Mouse (Mus musculus) liver, adult 2 months (tissue): ENCODE results near the gene Gm17622. TPM values are rescaled to one million over a fixed set of nuclear protein-coding genes. Genes with fewer than 3 reads are reported as not detected.

Experiments used
- DNase-seq: peaks from one replicate; pipeline ENCODE4 v3.0.0-alpha.2; 2011; ENCODE audit warnings: low read depth, low spot score; ENCODE audit errors: extremely low read depth
- H3K27ac ChIP-seq: fragments of 200-500 bp; replicated peaks from 2 replicates; pipeline ENCODE4 v1.5.1; 2012; ENCODE audit warnings: low read depth, mild to moderate bottlenecking, control low read depth, inconsistent platforms, low read length; ENCODE audit not compliant: insufficient read depth
- H3K27me3 ChIP-seq: fragments of 200-500 bp; 2 replicates; pipeline ENCODE4 v1.6.1; 2012; ENCODE audit warnings: mild to moderate bottlenecking, moderate library complexity, low read length, inconsistent platforms; ENCODE audit not compliant: control insufficient read depth, insufficient read depth
- H3K36me3 ChIP-seq: fragments of 200-500 bp; 2 replicates; pipeline ENCODE4 v1.6.1; 2012; ENCODE audit warnings: low read length, inconsistent platforms; ENCODE audit not compliant: control insufficient read depth, insufficient read depth
- H3K4me1 ChIP-seq: fragments of 200-500 bp; 2 replicates; pipeline ENCODE4 v1.6.1; 2011; ENCODE audit warnings: low read length; ENCODE audit not compliant: control insufficient read depth, insufficient read depth
- H3K4me3 ChIP-seq: fragments of 200-500 bp; 2 replicates; pipeline ENCODE4 v1.5.1; 2011; ENCODE audit warnings: low read depth, mild to moderate bottlenecking, control low read depth, low read length, moderate library complexity; ENCODE audit not compliant: insufficient read depth
- H3K79me2 ChIP-seq: fragments of 200-500 bp; 2 replicates; pipeline ENCODE4 v1.6.1; 2012; ENCODE audit warnings: inconsistent platforms, mild to moderate bottlenecking, low read length, moderate library complexity; ENCODE audit not compliant: control insufficient read depth, insufficient read depth
- H3K9ac ChIP-seq: fragments of 200-500 bp; 2 replicates; pipeline ENCODE4 v1.6.1; 2012; ENCODE audit warnings: low read depth, mild to moderate bottlenecking, control low read depth, inconsistent platforms, low read length
- CTCF ChIP-seq: fragments of 200-500 bp; IDR thresholded peaks from 2 replicates; pipeline ENCODE4 v1.5.1; 2011; ENCODE audit warnings: low read depth, low read length, control low read depth
- POLR2A ChIP-seq: fragments of 200-500 bp; IDR thresholded peaks from 2 replicates; pipeline ENCODE4 v1.6.1; 2011; ENCODE audit warnings: low read length, control low read depth; ENCODE audit not compliant: insufficient read depth; ENCODE audit errors: extremely low read depth
- WGBS: fragments of 180-500 bp; shearing (Covaris S2); methylation state at CpG from one replicate; pipeline ENCODE4 v1.1.7; 2018; 5-methylcytosine and 5-hydroxymethylcytosine counted together
- polyA plus RNA-seq: library from polyadenylated mRNA; depleted of rRNA; stranded (reverse); fragments of >200 nt; gene quantifications from 2 replicates; pipeline ENCODE4 v1.2.3, GENCODE M21; 2012
- total RNA-seq: library from RNA; depleted of rRNA; stranded (reverse); fragments of >200 nt; gene quantifications from 2 replicates; pipeline ENCODE4 v1.2.3, GENCODE M21; 2014

Gm17622 gene
- total and polyA plus RNA-seq, 2 experiments: not detected

- Histone ChIP-seq H3K9ac (no peak overlapping the region), H3K36me3 (no peaks in the 10 kb centered on the region), H3K4me3 (no peak overlapping the region), H3K27me3 (no peaks in the 10 kb centered on the region), H3K79me2 (peaks cover 5% of the 10 kb centered on the region; the same call in 1 of the 2 replicates), H3K27ac (no peak overlapping the region), H3K4me1 (peaks cover 6% of the 10 kb centered on the region; the same call in 1 of the 2 replicates)
- TF ChIP-seq POLR2A: no peak
- TF ChIP-seq CTCF: no peak
- WGBS: 85% methylated on average over 3 of the region's 3 CpGs
- no peak for DNase-seq
These were observed 36.5 kb downstream of the Gm17622 start for GRCm38 (mm10) chr13:96527022-96527421.

- no peak overlapping the region for H3K27ac ChIP-seq
- H3K79me2 ChIP-seq: peaks cover 7% of the 10 kb centered on the region; the same call in 1 of the 2 replicates
- H3K4me3 ChIP-seq: no peak overlapping the region
- H3K9ac ChIP-seq: no peak overlapping the region
- H3K4me1 ChIP-seq: peaks cover 4% of the 10 kb centered on the region; the same call in 1 of the 2 replicates
- DNase-seq: no peak
- H3K36me3 ChIP-seq: no peaks in the 10 kb centered on the region
- no peak for TF ChIP-seq POLR2A
- no peak for TF ChIP-seq CTCF
- H3K27me3 ChIP-seq: no peaks in the 10 kb centered on the region
- 79% methylated on average over 11 of the region's 11 CpGs for WGBS
These were observed 37.3 kb downstream of the Gm17622 start for GRCm38 (mm10) chr13:96527856-96528255.

- no peak overlapping the region for H3K9ac ChIP-seq
- no peak overlapping the region for H3K4me3 ChIP-seq
- H3K79me2 ChIP-seq: peaks cover 7% of the 10 kb centered on the region; the same call in 1 of the 2 replicates
- WGBS: 77% methylated on average over 3 of the region's 3 CpGs
- H3K27ac ChIP-seq: no peak overlapping the region
- TF ChIP-seq CTCF (no peak), POLR2A (no peak)
- H3K27me3 ChIP-seq: no peaks in the 10 kb centered on the region
- no peaks in the 10 kb centered on the region for H3K36me3 ChIP-seq
- no peak for DNase-seq
- peaks cover 4% of the 10 kb centered on the region; the same call in 1 of the 2 replicates for H3K4me1 ChIP-seq
These were observed 38.2 kb downstream of the Gm17622 start for GRCm38 (mm10) chr13:96528776-96529175.

- H3K9ac ChIP-seq: no peak overlapping the region
- TF ChIP-seq POLR2A (no peak), CTCF (no peak)
- H3K27ac ChIP-seq: no peak overlapping the region
- H3K4me1 ChIP-seq: peaks cover 4% of the 10 kb centered on the region; the same call in 1 of the 2 replicates
- DNase-seq: no peak
- H3K79me2 ChIP-seq: peaks cover 10% of the 10 kb centered on the region; the same call in 1 of the 2 replicates
- 96% methylated on average over 3 of the region's 3 CpGs for WGBS
- H3K36me3 ChIP-seq: no peaks in the 10 kb centered on the region
- no peak overlapping the region for H3K4me3 ChIP-seq
- H3K27me3 ChIP-seq: no peaks in the 10 kb centered on the region
These were observed 39.0 kb downstream of the Gm17622 start for GRCm38 (mm10) chr13:96529542-96529941.

GRCm38 (mm10) chr13:96530064-96530463 lies 39.5 kb downstream of the Gm17622 start:
- no peak overlapping the region for H3K4me3 ChIP-seq
- no peak overlapping the region for H3K27ac ChIP-seq
- H3K36me3 ChIP-seq: no peaks in the 10 kb centered on the region
- peaks cover 4% of the 10 kb centered on the region; the same call in 1 of the 2 replicates for H3K4me1 ChIP-seq
- no peaks in the 10 kb centered on the region for H3K27me3 ChIP-seq
- TF ChIP-seq POLR2A (no peak), CTCF (no peak)
- DNase-seq: no peak
- peaks cover 11% of the 10 kb centered on the region; the same call in 1 of the 2 replicates for H3K79me2 ChIP-seq
- 96% methylated on average over 9 of the region's 9 CpGs for WGBS
- H3K9ac ChIP-seq: no peak overlapping the region

- Histone ChIP-seq H3K27me3 (no peaks in the 10 kb centered on the region), H3K4me1 (peaks cover 4% of the 10 kb centered on the region; the same call in 1 of the 2 replicates), H3K4me3 (no peak overlapping the region), H3K9ac (no peak overlapping the region), H3K36me3 (no peaks in the 10 kb centered on the region), H3K27ac (no peak overlapping the region), H3K79me2 (peaks cover 11% of the 10 kb centered on the region; the same call in 1 of the 2 replicates)
- peak; percentile 39 for DNase-seq
- TF ChIP-seq POLR2A (no peak), CTCF (no peak)
- WGBS: 73% methylated on average over 6 of the region's 6 CpGs
These were observed 41.6 kb downstream of the Gm17622 start for GRCm38 (mm10) chr13:96532176-96532575.
